Mouse (Mus musculus) kidney, postnatal 14 days (tissue): ENCODE results near the gene Cnot11.
"Not testable (repeated sequence)": the region's sequence is repeated elsewhere in the genome, so short reads cannot be mapped to it uniquely, and the experiment has no call there.

Source experiments
- DNase-seq: peaks from one replicate; pipeline ENCODE4 v3.0.0; 2022; ENCODE audit warnings: mixed read lengths

Cnot11 gene

DNA sequence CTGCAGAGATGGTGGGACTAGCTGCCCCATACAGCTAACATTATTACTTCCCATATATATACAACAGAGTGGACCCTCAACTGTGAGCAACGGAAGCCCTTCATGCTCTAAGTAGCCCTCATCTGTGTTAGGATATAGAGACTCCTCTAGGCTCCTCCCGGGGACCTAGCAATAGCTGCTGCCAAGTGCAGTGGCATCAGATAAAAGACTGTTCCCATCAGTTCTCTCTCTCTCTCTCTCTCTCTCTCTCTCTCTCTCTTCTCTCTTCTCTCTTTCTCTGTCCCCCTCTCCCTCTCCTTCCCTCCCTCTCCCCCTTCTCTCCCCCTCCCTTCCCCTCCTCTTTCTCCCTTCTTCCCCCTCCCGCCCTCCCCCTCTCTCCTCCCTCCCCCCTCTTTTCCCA, 46.4 kb downstream of the Cnot11 start:
- DNase-seq: no peak

DNA sequence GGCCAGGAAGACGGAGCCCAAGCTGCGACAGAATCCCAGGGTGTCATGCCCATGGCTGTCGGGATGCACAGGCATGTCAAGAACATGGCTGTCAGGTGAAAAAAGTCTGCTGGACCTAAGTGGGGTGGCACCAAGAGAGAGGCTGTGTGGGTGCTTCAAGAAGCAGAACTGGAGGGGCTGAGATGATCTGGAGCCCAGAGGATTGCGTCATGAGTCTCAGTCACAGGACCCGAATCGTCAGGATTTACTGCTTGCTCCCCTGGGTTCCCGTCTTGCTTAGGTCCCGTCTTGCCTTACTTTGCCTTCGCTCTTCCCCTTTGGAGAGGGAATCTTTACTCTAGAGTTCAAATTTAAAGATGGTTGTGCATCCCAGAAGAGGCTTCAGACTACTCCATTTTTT, 48.4 kb downstream of the Cnot11 start:
- no peak for DNase-seq

DNA sequence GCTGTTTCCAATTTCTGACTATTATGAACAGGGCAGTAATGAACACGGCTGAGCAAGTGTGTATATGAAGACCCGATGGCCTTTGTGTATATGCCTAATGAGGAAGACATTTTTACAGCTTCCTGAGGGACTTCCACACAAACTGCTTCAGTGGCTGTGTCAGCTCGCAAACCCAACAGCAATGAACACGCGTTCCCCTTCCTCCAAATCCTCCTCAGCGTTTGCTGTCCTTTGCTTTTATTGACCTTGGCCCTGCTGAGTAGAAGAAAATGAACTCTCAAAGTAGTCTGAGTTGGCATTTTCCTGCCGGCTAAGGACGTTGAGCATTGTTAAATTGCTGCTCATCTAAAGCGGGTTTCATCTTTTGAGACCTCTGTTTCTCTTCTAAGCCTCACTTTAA, 50.6 kb downstream of the Cnot11 start:
- DNase-seq: no peak

DNA sequence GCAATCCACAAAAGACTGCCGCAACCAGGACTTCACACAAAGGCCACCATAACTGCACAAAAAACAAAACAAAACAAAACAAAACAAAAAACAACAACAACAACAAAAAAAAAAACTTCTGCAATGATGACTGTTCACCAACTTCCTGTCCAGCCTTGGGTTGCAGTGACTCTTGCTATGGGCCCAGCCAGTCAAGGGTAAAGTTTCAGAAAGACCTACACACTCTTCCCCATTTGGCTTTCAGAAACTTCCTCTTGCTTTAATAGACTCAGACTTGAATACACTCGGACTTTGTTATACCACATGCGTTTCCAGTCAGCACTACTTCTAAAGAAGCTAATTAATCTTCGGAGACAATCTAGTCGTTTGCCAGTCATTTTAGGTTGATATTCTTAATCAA, 55.4 kb downstream of the Cnot11 start:
- no peak for DNase-seq

DNA sequence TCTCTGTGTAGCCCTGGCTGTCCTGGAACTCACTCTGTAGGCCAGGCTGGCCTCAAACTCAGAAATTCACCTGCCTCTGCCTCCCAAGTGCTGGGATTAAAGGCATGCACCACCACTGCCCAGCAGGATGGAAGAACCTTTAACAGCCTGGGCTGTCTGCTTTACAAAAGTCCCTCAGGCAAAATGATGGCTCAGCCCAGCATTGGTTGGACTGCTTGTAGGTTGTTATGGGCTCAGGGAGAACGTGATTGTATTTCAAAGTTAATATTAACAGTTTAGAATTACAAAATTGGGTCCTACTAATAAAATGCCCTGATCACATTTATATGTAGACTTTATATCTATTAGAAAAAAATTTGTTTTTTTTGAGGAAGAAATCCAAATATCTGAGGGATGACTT, 56.8 kb downstream of the Cnot11 start:
- DNase-seq: not testable (repeated sequence)

DNA sequence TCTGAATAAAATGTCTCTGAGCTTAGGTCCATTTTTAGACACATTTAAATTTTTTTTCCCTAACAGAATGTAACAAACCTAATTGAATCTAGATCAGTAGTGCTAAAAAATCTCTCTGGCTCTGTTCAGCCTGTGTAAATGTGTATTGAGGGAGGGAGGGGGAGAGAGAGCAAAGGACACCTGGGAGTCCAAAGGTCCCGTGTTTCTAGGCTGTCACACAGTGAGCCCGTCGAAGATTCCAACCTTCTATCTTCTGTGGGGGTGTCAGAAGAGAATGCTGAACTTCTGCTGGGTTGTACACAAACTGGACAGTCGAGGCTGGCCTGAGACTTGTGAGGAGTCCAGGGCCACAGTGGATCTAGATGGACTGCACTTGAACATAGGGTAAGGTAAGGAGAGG, 57.3 kb downstream of the Cnot11 start:
- DNase-seq: peak; percentile 51

DNA sequence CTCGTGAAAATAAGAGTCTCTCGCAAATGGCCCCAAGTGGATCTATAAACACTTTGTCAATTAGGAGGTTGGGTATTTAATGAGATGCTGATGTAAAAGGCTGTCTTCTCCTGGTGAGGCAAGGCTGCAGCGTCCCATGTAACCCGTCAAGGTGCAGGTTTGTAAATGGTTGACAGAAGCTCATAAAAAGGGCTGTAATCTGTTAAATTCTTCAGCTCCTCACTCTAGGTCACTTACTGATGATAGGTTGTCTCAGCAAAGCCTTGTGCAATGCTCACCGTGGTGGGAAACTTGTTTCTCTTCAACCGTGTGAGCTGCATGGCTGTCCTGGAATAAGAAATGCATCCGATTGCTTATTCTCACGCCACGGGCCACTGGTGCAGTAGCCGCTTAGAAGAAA, 59.0 kb downstream of the Cnot11 start:
- DNase-seq: no peak
